Mouse (Mus musculus): ENCODE results near the gene Cd200r4. TPM values are rescaled to one million over a fixed set of nuclear protein-coding genes. Genes with fewer than 3 reads are reported as not detected.

The Cd200r4 gene
- polyA plus RNA-seq (2014; fragmentation: Nextera tagmentation; extraction: Ambion mirVana), result 0.12 TPM in 1 of 2 replicates, not detected in the other

DNA sequence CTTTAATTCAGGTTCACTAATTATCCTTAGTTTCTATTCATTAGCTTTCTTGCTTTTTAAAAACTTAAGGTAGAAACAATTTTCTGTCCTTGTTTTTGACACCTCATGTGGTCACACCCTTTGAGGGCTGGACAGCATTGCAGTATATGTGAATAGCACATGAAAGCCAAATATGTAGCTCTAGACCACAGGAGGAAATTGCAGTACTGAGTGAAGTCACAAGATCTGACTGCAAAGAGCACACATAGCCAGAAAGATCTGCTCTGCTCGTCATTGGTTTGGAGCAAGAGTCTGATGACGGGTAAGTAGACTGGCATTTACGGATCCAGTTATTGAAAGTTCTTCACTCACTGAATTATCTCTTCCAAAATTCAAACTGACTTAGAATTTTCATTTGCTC, at the start of gene Cd200r4:
Gene Cd200r4, plus strand, starts transcription at position 190 of the 400 bp plus-strand sequence.
- 86% methylated on average over 3 of the region's 3 CpGs for WGBS
- Histone ChIP-seq H3K4me2 (ENCODE audit: low read length) (no peak within 1 kb of the TSS), H3K36me3 (ENCODE audit: control insufficient read depth, insufficient read depth, low read length) (no peaks in the 10 kb centered on the region), H3K27ac (replicated peaks; ENCODE audit: low read depth, low read length) (no peak within 1 kb of the TSS), H3K9ac (replicated peaks; ENCODE audit: low read length) (no peak within 1 kb of the TSS), H3K4me1 (ENCODE audit: control insufficient read depth, insufficient read depth, low read length) (no peaks in the 10 kb centered on the region), H3K4me3 (replicated peaks; ENCODE audit: low read depth, low read length) (no peak within 1 kb of the TSS), H3K27me3 (ENCODE audit: control insufficient read depth, insufficient read depth, low read length) (no peaks in the 10 kb centered on the region), H3K9me3 (ENCODE audit: control insufficient read depth, low read length) (no peaks in the 10 kb centered on the region)
- no peak for DNase-seq
- ATAC-seq (ENCODE audit: low FRiP score, low TSS enrichment), result no peak

DNA sequence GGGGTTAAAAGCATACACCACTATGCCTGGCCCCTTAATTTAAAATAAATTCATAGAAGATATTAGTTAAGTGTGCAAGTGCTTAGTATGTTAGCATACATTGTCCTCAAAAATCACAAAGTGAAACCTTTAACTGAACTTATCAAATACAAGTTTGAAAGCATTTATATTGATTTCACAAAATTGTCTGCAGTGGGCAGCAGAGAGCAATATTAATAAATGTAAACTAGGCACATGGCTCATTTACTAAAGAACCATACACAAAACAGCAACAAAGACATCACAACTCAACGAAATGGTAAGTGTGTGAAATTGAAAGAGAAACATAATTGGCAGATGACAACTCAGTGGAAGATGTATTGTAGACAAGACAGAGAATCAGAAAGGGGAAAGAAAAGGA, 49.7 kb upstream of the Cd200r4 start:
- Histone ChIP-seq H3K36me3 (ENCODE audit: control insufficient read depth, insufficient read depth, low read length) (no peaks in the 10 kb centered on the region), H3K9ac (replicated peaks; ENCODE audit: low read length) (no peak overlapping the region), H3K4me2 (ENCODE audit: low read length) (no peak overlapping the region), H3K9me3 (ENCODE audit: control insufficient read depth, low read length) (no peaks in the 10 kb centered on the region), H3K27me3 (ENCODE audit: control insufficient read depth, insufficient read depth, low read length) (no peaks in the 10 kb centered on the region), H3K27ac (replicated peaks; ENCODE audit: low read depth, low read length) (no peak overlapping the region), H3K4me1 (ENCODE audit: control insufficient read depth, insufficient read depth, low read length) (no peaks in the 10 kb centered on the region), H3K4me3 (replicated peaks; ENCODE audit: low read depth, low read length) (no peak overlapping the region)
- peak; percentile 2 for DNase-seq
- no peak for ATAC-seq (ENCODE audit: low FRiP score, low TSS enrichment)
- 79% methylated on average over 1 of the region's 1 CpGs for WGBS

DNA sequence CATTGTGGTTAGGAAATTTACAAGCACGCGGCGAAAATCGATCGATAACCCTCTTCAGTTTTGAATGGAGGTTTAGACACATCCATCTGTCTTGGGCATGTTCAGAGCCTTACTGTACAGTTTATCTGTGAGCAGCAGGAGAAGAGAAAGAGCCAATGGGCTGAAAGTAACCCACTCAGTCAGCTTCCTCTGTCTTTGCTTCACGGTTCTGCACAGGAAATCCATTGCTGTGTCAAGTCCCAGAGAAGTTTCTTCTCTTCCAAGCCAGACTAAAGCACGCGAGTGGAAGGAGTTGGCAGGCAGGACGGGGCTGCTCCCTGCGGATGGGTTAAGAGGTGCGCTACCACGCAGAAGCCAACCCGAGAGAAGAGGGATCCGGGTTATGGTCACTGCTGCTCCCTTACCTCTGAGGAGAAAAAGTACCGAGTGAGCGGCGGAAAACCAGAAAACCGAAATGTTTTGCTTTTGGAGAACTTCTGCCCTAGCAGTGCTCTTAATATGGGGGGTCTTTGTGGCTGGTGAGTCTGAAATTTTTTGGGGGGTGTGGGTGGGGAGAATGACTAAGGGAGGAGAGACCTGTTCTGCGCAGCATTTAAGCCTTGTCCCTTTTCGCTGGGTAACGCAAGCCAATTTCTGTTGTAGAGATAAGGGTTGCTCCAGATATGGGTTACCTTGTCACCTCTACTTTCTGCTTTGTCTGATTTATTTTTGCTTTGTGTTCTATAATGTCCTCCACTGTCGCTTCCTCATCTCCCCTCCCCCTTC, 45.8 kb upstream of the Cd200r4 start, which contains the start of gene Cd200r1:
Gene Cd200r1, plus strand, starts transcription at position 182 of the 765 bp plus-strand sequence.
- Histone ChIP-seq H3K9me3 (ENCODE audit: control insufficient read depth, low read length) (no peaks in the 10 kb centered on the region), H3K4me2 (ENCODE audit: low read length) (no peak within 1 kb of the TSS), H3K9ac (replicated peaks; ENCODE audit: low read length) (no peak within 1 kb of the TSS), H3K27ac (replicated peaks; ENCODE audit: low read depth, low read length) (no peak within 1 kb of the TSS), H3K27me3 (ENCODE audit: control insufficient read depth, insufficient read depth, low read length) (no peaks in the 10 kb centered on the region), H3K4me3 (replicated peaks; ENCODE audit: low read depth, low read length) (no peak within 1 kb of the TSS), H3K36me3 (ENCODE audit: control insufficient read depth, insufficient read depth, low read length) (no peaks in the 10 kb centered on the region), H3K4me1 (ENCODE audit: control insufficient read depth, insufficient read depth, low read length) (no peaks in the 10 kb centered on the region)
- DNase-seq (no peak), ATAC-seq (ENCODE audit: low FRiP score, low TSS enrichment) (no peak)
- 83% methylated on average over 22 of the region's 22 CpGs for WGBS

DNA sequence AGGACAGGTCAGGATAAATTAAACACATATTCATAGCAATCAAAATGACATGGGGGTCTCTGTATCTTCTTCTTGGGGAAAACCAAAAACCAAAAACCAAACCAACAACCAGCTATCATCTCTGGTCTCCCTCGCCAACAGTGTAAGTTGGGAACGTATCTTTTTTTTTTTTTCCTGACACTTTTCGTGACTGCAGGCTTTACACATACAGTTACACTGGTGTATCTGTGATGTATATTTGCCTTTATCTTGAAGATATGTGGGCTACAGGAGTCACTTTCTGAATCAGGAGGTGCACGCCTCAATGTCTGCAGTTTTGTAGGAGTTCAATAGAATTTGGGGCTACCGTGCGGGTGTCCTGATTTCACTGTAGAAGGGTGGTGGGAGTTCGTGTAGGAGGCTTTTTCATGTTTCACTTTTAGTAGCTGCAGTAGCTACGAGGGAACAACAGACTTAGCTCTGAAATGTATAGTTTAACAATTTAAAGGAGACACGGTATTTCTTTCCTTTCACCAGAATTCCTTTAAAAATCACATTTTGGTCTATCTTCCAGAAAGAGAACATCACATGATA, 45.1 kb upstream of the Cd200r4 start:
- 90% methylated on average over 9 of the region's 9 CpGs for WGBS

GRCm38 (mm10) chr16:44767506-44767905, 44.0 kb upstream of the Cd200r4 start:
- no peak for ATAC-seq (ENCODE audit: low FRiP score, low TSS enrichment)
- WGBS, result 90% methylated on average over 7 of the region's 7 CpGs
- H3K4me3 ChIP-seq (replicated peaks; ENCODE audit: low read depth, low read length), result no peak overlapping the region
- no peak overlapping the region for H3K27ac ChIP-seq (replicated peaks; ENCODE audit: low read depth, low read length)
- no peaks in the 10 kb centered on the region for H3K9me3 ChIP-seq (ENCODE audit: control insufficient read depth, low read length)
- no peaks in the 10 kb centered on the region for H3K27me3 ChIP-seq (ENCODE audit: control insufficient read depth, insufficient read depth, low read length)
- no peaks in the 10 kb centered on the region for H3K4me1 ChIP-seq (ENCODE audit: control insufficient read depth, insufficient read depth, low read length)
- H3K9ac ChIP-seq (replicated peaks; ENCODE audit: low read length), result no peak overlapping the region
- DNase-seq, result no peak
- H3K36me3 ChIP-seq (ENCODE audit: control insufficient read depth, insufficient read depth, low read length), result no peaks in the 10 kb centered on the region
- H3K4me2 ChIP-seq (ENCODE audit: low read length), result no peak overlapping the region

More for the DNA sequence above, 45.1 kb upstream of the Cd200r4 start:
- H3K4me2 ChIP-seq (ENCODE audit: low read length), result no peak overlapping the region
- no peaks in the 10 kb centered on the region for H3K4me1 ChIP-seq (ENCODE audit: control insufficient read depth, insufficient read depth, low read length)
- no peak overlapping the region for H3K4me3 ChIP-seq (replicated peaks; ENCODE audit: low read depth, low read length)
- no peaks in the 10 kb centered on the region for H3K27me3 ChIP-seq (ENCODE audit: control insufficient read depth, insufficient read depth, low read length)
- no peaks in the 10 kb centered on the region for H3K9me3 ChIP-seq (ENCODE audit: control insufficient read depth, low read length)
- H3K9ac ChIP-seq (replicated peaks; ENCODE audit: low read length), result no peak overlapping the region
- H3K27ac ChIP-seq (replicated peaks; ENCODE audit: low read depth, low read length), result no peak overlapping the region
- ATAC-seq (ENCODE audit: low FRiP score, low TSS enrichment), result no peak
- no peaks in the 10 kb centered on the region for H3K36me3 ChIP-seq (ENCODE audit: control insufficient read depth, insufficient read depth, low read length)
- no peak for DNase-seq

DNA sequence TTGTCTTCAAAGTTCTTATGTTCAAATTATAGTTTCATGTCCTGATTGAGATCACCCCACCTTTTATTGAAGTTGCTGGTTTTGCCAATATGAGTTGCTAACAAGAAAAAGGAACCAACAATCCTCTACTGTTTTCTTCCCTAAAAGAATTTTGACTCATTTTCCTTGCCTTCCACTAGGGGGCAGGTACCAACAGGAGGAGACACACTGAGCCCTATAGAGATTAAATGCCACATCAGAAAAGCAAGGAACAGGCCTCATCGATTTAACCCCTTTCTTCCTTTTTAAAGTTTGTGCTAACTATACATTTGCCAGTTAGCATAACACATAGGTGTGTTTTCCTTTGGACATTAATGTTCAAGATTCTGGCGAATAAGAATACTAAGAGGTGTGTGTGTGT, 43.6 kb upstream of the Cd200r4 start:
- ATAC-seq (ENCODE audit: low FRiP score, low TSS enrichment) (peak; percentile 37; the same call in 1 of the 2 replicates), DNase-seq (peak; percentile 61)
- no peak overlapping the region for H3K4me2 ChIP-seq (ENCODE audit: low read length)
- no peaks in the 10 kb centered on the region for H3K36me3 ChIP-seq (ENCODE audit: control insufficient read depth, insufficient read depth, low read length)
- 47% methylated on average over 2 of the region's 2 CpGs for WGBS
- H3K9me3 ChIP-seq (ENCODE audit: control insufficient read depth, low read length), result no peaks in the 10 kb centered on the region
- no peaks in the 10 kb centered on the region for H3K27me3 ChIP-seq (ENCODE audit: control insufficient read depth, insufficient read depth, low read length)
- H3K4me3 ChIP-seq (replicated peaks; ENCODE audit: low read depth, low read length), result no peak overlapping the region
- no peak overlapping the region for H3K9ac ChIP-seq (replicated peaks; ENCODE audit: low read length)
- no peaks in the 10 kb centered on the region for H3K4me1 ChIP-seq (ENCODE audit: control insufficient read depth, insufficient read depth, low read length)
- H3K27ac ChIP-seq (replicated peaks; ENCODE audit: low read depth, low read length), result no peak overlapping the region

DNA sequence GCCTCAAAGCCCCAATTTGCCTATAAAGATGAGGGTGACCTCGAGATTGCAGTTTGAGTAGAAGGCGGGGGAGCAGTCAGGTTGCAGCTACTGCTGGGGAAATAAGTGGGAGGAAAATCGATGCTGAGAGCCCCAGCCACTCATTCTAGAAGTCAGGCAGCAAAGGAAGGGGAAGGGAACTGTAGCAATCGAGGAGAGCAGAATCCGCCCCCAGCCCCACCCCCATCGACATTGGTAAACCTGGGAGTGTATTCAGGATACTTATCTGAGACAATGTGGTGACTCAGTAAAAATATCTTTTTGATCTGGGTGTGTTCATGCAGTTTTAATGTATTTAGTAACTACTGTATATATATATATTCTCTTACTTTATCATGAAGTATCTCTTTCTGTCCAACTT, 39.0 kb upstream of the Cd200r4 start:
- Histone ChIP-seq H3K4me2 (ENCODE audit: low read length) (no peak overlapping the region), H3K9ac (replicated peaks; ENCODE audit: low read length) (no peak overlapping the region), H3K36me3 (ENCODE audit: control insufficient read depth, insufficient read depth, low read length) (no peaks in the 10 kb centered on the region), H3K4me3 (replicated peaks; ENCODE audit: low read depth, low read length) (no peak overlapping the region), H3K9me3 (ENCODE audit: control insufficient read depth, low read length) (no peaks in the 10 kb centered on the region), H3K27ac (replicated peaks; ENCODE audit: low read depth, low read length) (no peak overlapping the region), H3K4me1 (ENCODE audit: control insufficient read depth, insufficient read depth, low read length) (no peaks in the 10 kb centered on the region), H3K27me3 (ENCODE audit: control insufficient read depth, insufficient read depth, low read length) (no peaks in the 10 kb centered on the region)
- ATAC-seq (ENCODE audit: low FRiP score, low TSS enrichment) (no peak), DNase-seq (no peak)
- 76% methylated on average over 6 of the region's 6 CpGs for WGBS

DNA sequence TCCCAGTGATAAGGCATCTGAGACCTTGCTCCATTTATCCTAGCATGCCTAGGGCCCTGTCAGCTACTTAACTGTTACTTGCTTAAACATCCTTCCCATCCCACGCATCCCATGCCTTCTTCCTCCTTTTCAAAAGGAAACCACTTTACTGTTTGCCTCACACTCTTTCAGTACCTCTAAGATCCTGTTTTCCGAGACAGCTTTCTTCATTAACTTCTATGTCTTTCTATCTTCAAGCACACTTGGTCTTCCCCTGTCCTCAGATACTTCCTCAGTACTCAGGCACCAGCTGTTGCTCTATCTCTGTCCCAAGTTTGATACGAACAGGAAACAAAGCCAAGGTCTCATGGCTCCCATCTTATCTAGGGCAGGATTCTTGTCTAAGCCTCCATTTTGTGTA, 37.9 kb upstream of the Cd200r4 start:
- no peak for DNase-seq
- Histone ChIP-seq H3K9me3 (ENCODE audit: control insufficient read depth, low read length) (no peaks in the 10 kb centered on the region), H3K4me3 (replicated peaks; ENCODE audit: low read depth, low read length) (no peak overlapping the region), H3K27me3 (ENCODE audit: control insufficient read depth, insufficient read depth, low read length) (no peaks in the 10 kb centered on the region), H3K36me3 (ENCODE audit: control insufficient read depth, insufficient read depth, low read length) (no peaks in the 10 kb centered on the region), H3K4me1 (ENCODE audit: control insufficient read depth, insufficient read depth, low read length) (no peaks in the 10 kb centered on the region), H3K27ac (replicated peaks; ENCODE audit: low read depth, low read length) (no peak overlapping the region), H3K4me2 (ENCODE audit: low read length) (no peak overlapping the region), H3K9ac (replicated peaks; ENCODE audit: low read length) (no peak overlapping the region)
- WGBS, result 92% methylated on average over 3 of the region's 3 CpGs
- ATAC-seq (ENCODE audit: low FRiP score, low TSS enrichment), result no peak

DNA sequence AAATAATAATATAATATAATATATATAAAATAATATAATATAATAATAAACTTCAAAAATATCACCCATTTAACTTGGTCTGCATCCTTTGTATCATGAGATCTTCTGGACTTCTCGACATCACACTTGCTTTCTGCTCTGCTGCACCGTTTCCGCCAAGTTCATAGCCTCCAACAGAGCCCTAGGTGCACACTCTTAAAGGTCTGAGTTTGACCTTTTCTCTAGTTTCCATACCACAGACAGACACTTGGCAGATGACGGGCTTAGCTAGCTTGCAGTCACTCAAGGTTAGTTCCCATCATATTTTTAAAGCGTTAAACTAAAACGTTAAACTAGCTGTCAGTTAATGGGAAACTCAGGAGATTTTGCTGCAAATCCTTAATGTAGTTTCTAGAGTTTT, 37.3 kb upstream of the Cd200r4 start:
- Histone ChIP-seq H3K4me2 (ENCODE audit: low read length) (no peak overlapping the region), H3K36me3 (ENCODE audit: control insufficient read depth, insufficient read depth, low read length) (no peaks in the 10 kb centered on the region), H3K27me3 (ENCODE audit: control insufficient read depth, insufficient read depth, low read length) (no peaks in the 10 kb centered on the region), H3K4me3 (replicated peaks; ENCODE audit: low read depth, low read length) (no peak overlapping the region), H3K9ac (replicated peaks; ENCODE audit: low read length) (no peak overlapping the region), H3K4me1 (ENCODE audit: control insufficient read depth, insufficient read depth, low read length) (no peaks in the 10 kb centered on the region), H3K27ac (replicated peaks; ENCODE audit: low read depth, low read length) (no peak overlapping the region), H3K9me3 (ENCODE audit: control insufficient read depth, low read length) (no peaks in the 10 kb centered on the region)
- WGBS, result 90% methylated on average over 6 of the region's 6 CpGs
- no peak for DNase-seq
- ATAC-seq (ENCODE audit: low FRiP score, low TSS enrichment), result no peak

All from midbrain, embryonic 14.5 days (tissue).